Mouse (Mus musculus) intestine, embryonic 15.5 days (tissue): ENCODE results near the gene Trcg1. TPM values are rescaled to one million over a fixed set of nuclear protein-coding genes. Genes with fewer than 3 reads are reported as not detected.
"Not testable (repeated sequence)": the region's sequence is repeated elsewhere in the genome, so short reads cannot be mapped to it uniquely, and the experiment has no call there.

Source experiments
- ATAC-seq: fragments of 200-750 bp; cut with Nextera tagmentation; 2 replicates; pipeline ENCODE4 v1.8.0; 2017; ENCODE audit warnings: moderate TSS enrichment, moderate library complexity
- H3K27ac ChIP-seq: fragments of 300-500 bp; sonication (generic); 2 replicates; pipeline ENCODE4 v1.5.1; 2015; ENCODE audit warnings: mild to moderate bottlenecking, inconsistent platforms
- H3K27me3 ChIP-seq: fragments of 300-500 bp; sonication (generic); replicated peaks from 2 replicates; pipeline ENCODE4 v1.6.1; 2015; ENCODE audit warnings: inconsistent platforms
- H3K36me3 ChIP-seq: fragments of 300-500 bp; sonication (generic); 2 replicates; pipeline ENCODE4 v1.6.1; 2015; ENCODE audit warnings: inconsistent platforms
- H3K4me1 ChIP-seq: fragments of 300-500 bp; sonication (generic); replicated peaks from 2 replicates; pipeline ENCODE4 v1.6.1; 2015; ENCODE audit warnings: inconsistent platforms
- H3K4me2 ChIP-seq: fragments of 300-500 bp; sonication (generic); replicated peaks from 2 replicates; pipeline ENCODE4 v1.6.1; 2015; ENCODE audit warnings: mild to moderate bottlenecking, inconsistent platforms
- H3K4me3 ChIP-seq: fragments of 300-500 bp; sonication (generic); replicated peaks from 2 replicates; pipeline ENCODE4 v1.5.1; 2015; ENCODE audit warnings: inconsistent platforms
- H3K9ac ChIP-seq: fragments of 300-500 bp; sonication (generic); 2 replicates; pipeline ENCODE4 v1.6.1; 2015; ENCODE audit warnings: inconsistent platforms
- H3K9me3 ChIP-seq: fragments of 300-500 bp; sonication (generic); 2 replicates; pipeline ENCODE4 v1.6.1; 2016; ENCODE audit warnings: inconsistent platforms
- WGBS: fragments of 180-500 bp; shearing (Covaris S2); methylation state at CpG from one replicate; pipeline ENCODE4 v1.1.7; 2015; 5-methylcytosine and 5-hydroxymethylcytosine counted together
- polyA plus RNA-seq: library from polyadenylated mRNA; unstranded; fragments of >200 nt; fragmentation: Nextera tagmentation; extraction: Ambion mirVana; gene quantifications from 2 replicates; pipeline ENCODE4 v1.2.1, GENCODE M21; 2015

The Trcg1 gene
- polyA plus RNA-seq = not detected in 2 replicates

DNA sequence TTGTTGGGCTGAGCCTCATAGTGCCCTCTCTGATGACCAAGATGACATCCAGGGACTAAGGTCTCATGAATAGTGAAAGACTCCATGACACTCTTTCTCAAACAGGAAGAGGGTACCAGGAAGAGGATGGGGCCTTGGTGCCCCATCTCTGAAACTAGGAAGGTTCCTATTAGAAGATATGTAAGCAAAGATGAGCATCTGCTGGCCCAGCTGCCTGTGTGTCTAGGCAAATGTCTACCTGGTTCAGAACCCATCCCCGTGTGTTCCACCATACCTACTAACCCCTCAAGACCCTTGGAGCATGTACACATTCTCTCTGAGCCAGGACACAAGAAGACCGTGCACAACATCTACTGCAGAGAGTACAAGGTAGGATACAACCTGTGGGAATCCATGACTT lies at the start of gene Trcg1:
TSS of gene Trcg1 (plus strand) at position 301 of the 400 bp plus-strand sequence.
- WGBS = 88% methylated on average over 2 of the region's 2 CpGs
- no peaks in the 10 kb centered on the region for H3K36me3 ChIP-seq
- no peaks in the 10 kb centered on the region for H3K9me3 ChIP-seq
- no peak for ATAC-seq
- no peak within 1 kb of the TSS for H3K4me2 ChIP-seq
- H3K4me1 ChIP-seq = no peaks in the 10 kb centered on the region
- H3K4me3 ChIP-seq = no peak within 1 kb of the TSS
- H3K9ac ChIP-seq = no peak within 1 kb of the TSS
- no peak within 1 kb of the TSS for H3K27ac ChIP-seq
- no peaks in the 10 kb centered on the region for H3K27me3 ChIP-seq

DNA sequence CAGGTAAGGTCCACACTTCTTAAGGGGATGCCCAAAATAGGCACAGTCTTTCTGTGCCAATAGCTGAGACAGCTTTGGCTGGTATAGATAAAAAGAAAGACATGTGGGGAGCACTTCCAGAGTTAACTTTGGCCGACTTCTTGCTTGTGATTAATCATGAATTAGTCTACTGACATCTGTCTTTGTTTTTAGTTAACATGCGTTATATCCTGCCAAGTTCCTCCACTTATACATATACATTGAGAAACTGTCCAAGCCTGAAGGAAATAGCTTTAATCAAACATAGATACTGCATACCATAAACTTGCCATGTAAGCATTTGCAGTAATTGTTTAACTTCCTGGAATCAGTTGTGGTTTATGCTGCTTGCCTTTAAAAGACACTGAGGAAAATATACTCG lies 39.6 kb upstream of the Trcg1 start:
- Histone ChIP-seq H3K27ac (no peak overlapping the region), H3K4me2 (no peak overlapping the region), H3K4me3 (no peak overlapping the region), H3K36me3 (no peaks in the 10 kb centered on the region), H3K9me3 (no peaks in the 10 kb centered on the region), H3K4me1 (no peaks in the 10 kb centered on the region), H3K27me3 (no peaks in the 10 kb centered on the region), H3K9ac (no peak overlapping the region)
- WGBS = 49% methylated on average over 3 of the region's 3 CpGs
- no peak for ATAC-seq

DNA sequence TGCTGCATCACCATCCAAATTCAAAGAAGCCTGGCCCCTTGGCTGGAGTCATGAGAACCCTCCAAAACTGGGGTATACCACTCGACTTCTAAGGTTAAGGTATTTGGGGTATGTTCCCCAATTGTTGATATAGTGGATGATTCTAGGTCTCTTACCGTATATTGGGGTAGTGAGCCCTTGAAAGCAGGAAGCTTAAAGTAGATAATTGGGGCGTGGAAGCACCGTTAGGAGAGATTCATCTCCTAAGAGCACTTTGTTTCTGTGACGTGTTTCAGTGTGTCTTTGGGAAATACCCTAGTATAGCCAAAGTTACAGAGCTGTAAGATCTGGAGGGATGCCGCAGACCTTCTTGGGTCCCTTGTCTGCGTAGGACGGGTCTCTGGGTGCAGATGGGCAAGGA lies 38.9 kb upstream of the Trcg1 start:
- ATAC-seq = no peak
- H3K9me3 ChIP-seq = no peaks in the 10 kb centered on the region
- no peaks in the 10 kb centered on the region for H3K36me3 ChIP-seq
- 66% methylated on average over 8 of the region's 8 CpGs for WGBS
- H3K4me1 ChIP-seq = no peaks in the 10 kb centered on the region
- H3K27me3 ChIP-seq = no peaks in the 10 kb centered on the region
- no peak overlapping the region for H3K4me2 ChIP-seq
- H3K27ac ChIP-seq = no peak overlapping the region
- H3K4me3 ChIP-seq = no peak overlapping the region
- no peak overlapping the region for H3K9ac ChIP-seq

DNA sequence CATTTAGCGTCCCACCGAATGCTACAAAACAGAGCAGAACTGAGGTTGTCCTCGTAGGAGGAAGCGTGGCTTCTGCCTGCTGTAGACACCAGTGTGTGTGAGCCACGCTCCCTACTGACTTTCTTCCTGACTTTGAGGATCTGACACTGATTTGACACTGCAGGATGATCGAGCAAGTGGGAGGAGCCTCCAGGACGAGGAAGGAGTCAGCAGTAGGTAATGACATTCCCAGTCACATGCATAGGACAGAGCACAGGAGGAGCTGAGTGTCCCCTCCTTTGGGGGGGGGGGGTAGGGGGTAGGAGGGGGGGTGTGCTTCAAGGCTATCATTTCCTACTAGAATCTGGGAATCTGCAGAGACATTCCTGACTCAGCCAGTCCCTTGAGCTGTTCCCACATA lies 33.4 kb upstream of the Trcg1 start:
- H3K9ac ChIP-seq = no peak overlapping the region
- WGBS = 79% methylated on average over 7 of the region's 7 CpGs
- ATAC-seq = no peak

DNA sequence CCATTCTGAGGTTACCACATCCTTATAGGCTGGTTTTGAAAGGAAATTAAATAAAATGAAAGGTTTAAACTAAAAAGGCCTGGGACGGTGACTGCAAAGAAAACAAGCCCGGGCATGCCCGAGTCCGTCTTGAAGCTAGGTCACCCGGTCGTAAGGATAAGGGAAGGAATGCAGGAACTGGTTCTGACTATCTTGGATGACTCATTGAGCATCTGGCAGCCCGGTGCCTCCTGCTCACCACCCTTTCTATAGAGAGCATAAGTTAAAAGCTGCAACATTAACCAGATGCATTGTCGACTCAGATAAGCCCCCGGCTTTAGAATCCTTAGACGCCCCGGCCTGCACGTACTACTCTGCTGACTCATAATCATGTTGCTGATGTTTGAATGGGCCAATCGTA lies 32.8 kb upstream of the Trcg1 start:
- not testable (repeated sequence) for H3K36me3 ChIP-seq, H3K27ac ChIP-seq

More for the DNA sequence above, 33.4 kb upstream of the Trcg1 start:
- no peak overlapping the region for H3K4me3 ChIP-seq
- H3K9me3 ChIP-seq = no peaks in the 10 kb centered on the region
- H3K4me1 ChIP-seq = no peaks in the 10 kb centered on the region
- H3K27me3 ChIP-seq = no peaks in the 10 kb centered on the region
- H3K4me2 ChIP-seq = no peak overlapping the region
- H3K36me3 ChIP-seq = no peaks in the 10 kb centered on the region
- H3K27ac ChIP-seq = no peak overlapping the region

DNA sequence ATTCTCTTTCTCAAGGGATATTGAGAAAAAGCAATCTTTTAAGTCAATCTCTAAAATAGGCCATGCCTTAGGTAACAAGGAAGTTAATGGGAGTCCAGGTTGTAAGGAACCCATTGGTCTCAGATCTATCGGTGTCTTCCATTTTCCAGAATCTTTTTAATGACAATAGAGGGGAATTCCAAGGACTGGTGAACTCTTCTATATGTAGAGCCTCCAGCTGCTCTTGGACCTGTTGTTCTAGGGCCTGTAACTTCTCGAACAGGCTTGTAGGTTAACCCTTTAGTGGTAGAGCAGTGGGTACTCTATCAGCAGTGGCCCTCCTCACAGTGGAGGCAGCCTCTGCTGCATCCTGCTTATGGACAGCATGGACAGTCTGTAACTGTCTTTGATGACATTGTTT lies 29.5 kb upstream of the Trcg1 start:
- H3K27me3 ChIP-seq = no peaks in the 10 kb centered on the region
- no peak for ATAC-seq
- H3K9me3 ChIP-seq = no peaks in the 10 kb centered on the region
- no peak overlapping the region for H3K4me2 ChIP-seq
- H3K9ac ChIP-seq = no peak overlapping the region
- H3K27ac ChIP-seq = no peak overlapping the region
- no peaks in the 10 kb centered on the region for H3K4me1 ChIP-seq
- no peaks in the 10 kb centered on the region for H3K36me3 ChIP-seq
- 62% methylated on average over 2 of the region's 2 CpGs for WGBS
- no peak overlapping the region for H3K4me3 ChIP-seq

More for the DNA sequence above, 32.8 kb upstream of the Trcg1 start:
- not testable (repeated sequence) for ATAC-seq, H3K9ac ChIP-seq, H3K9me3 ChIP-seq, H3K4me3 ChIP-seq, H3K27me3 ChIP-seq, H3K4me1 ChIP-seq, H3K4me2 ChIP-seq
- 76% methylated on average over 13 of the region's 13 CpGs for WGBS

DNA sequence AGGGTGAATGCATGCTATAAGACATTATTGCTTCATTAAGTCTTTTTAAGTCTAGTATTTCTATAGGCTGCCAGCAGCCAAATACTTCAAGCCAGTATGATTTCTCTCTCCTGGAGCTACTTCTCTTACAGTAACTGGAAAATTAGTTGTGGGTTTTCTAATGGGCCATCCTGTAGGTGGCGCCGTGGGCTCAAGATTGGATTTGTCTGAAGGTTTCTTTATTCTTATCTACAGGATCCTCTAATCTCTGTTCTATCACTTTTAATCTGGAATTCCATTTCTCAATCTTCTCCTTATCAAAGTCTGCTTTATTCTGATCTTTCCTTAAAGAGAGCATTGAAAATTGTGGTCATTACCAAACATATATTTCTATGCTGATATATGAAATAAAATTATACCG lies 27.0 kb upstream of the Trcg1 start:
- Histone ChIP-seq H3K4me3 (no peak overlapping the region), H3K9me3 (no peaks in the 10 kb centered on the region), H3K36me3 (no peaks in the 10 kb centered on the region), H3K4me2 (no peak overlapping the region), H3K27ac (no peak overlapping the region), H3K9ac (no peak overlapping the region), H3K4me1 (peaks cover 7% of the 10 kb centered on the region; the same call in 1 of the 2 replicates), H3K27me3 (no peaks in the 10 kb centered on the region)
- WGBS = 31% methylated on average over 3 of the region's 3 CpGs
- no peak for ATAC-seq

DNA sequence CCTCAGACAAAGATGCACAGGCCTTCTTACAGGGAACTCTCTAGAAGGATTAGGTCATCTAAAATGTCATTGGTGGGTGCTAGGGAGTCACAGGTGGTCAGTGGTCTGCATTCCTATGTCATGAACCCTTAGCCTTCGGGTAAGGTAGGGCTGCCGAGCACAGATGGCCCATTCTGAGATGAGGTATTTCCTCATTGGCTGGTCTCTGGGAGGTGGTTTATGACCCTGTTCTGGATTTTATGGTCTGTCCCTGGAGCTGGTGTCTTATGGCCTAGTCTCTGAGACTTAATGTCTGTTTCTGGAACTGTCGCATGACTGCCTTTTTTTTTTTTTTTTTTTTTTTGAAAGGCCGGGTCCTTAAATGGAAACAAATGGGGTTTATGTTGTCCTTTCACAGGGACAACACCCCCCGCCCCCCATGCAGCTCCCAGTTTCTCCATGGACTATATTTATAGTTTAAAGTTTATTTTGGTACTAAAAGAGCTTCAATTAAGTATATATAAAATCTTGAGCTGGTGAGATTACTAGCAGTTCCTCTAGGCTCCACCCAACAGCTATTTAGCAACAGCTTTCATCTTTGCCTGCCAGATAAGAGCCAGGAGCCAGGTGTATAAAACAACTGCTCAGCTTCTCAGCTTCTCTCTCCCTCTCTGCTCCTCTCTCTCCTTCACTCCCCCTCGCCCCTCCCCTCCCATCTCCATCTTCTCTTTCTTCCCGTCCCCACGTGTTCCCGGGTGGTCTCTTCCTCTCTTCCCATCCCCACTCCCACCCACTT lies 23.7 kb upstream of the Trcg1 start:
- Histone ChIP-seq H3K4me2 (0 out of 2 replicates have a peak overlapping the region, but pooled peaks have one; percentile 6), H3K36me3 (no peaks in the 10 kb centered on the region), H3K4me3 (no peak overlapping the region), H3K27ac (peak overlapping the region; percentile 23; the same call in 1 of the 2 replicates), H3K4me1 (peaks cover 7% of the 10 kb centered on the region; the same call in 1 of the 2 replicates), H3K9ac (no peak overlapping the region), H3K27me3 (no peaks in the 10 kb centered on the region), H3K9me3 (no peaks in the 10 kb centered on the region)
- 23% methylated on average over 9 of the region's 9 CpGs for WGBS
- peak; percentile 87 for ATAC-seq

DNA sequence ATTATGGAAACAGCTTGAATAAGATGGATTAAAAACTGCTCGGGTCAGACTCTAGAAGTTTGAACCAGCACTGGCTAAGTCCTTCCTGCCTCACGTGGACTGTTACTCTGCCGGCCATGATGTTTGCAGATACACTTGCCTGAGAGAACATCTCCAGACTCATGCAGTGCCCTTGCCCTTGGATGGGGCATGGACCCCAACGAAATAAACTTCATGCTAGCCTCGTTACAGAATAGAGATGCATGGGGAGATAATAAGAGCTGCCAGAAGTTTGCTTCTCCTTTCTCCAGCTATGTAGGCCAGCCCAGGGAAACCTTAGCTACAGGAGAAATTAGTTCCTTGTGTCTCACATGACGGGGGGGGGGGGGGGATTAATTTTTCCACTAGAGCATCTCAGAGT lies 21.9 kb upstream of the Trcg1 start:
- H3K4me1 ChIP-seq = peaks cover 7% of the 10 kb centered on the region; the same call in 1 of the 2 replicates
- H3K4me2 ChIP-seq = no peak overlapping the region
- H3K4me3 ChIP-seq = no peak overlapping the region
- H3K9ac ChIP-seq = no peak overlapping the region
- no peak for ATAC-seq
- H3K27ac ChIP-seq = no peak overlapping the region
- 76% methylated on average over 6 of the region's 6 CpGs for WGBS
- H3K27me3 ChIP-seq = no peaks in the 10 kb centered on the region
- no peaks in the 10 kb centered on the region for H3K9me3 ChIP-seq
- no peaks in the 10 kb centered on the region for H3K36me3 ChIP-seq

DNA sequence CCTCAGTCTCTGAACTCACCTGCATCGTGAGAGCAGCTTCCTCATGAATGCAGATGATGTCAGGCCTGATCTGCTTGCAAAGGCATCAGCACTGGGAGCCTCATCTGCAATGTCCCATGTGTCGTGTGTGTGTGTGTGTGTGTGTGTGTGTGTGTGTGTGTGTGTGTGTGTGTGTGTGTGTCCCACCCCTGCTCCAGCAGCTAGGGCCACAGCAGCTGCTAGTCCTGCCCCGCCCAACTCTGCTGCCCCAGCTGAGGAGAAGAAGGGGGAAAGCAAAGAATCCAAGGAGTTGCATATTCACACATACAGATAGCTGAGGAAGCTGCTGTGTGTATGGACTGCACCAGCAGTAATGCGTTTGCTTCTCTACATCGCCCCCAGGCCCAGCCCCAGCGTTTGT lies 19.1 kb upstream of the Trcg1 start:
- Histone ChIP-seq H3K4me1 (peaks cover 5% of the 10 kb centered on the region; the same call in 1 of the 2 replicates), H3K4me3 (no peak overlapping the region), H3K36me3 (no peaks in the 10 kb centered on the region), H3K27me3 (no peaks in the 10 kb centered on the region), H3K27ac (no peak overlapping the region), H3K9ac (no peak overlapping the region), H3K9me3 (no peaks in the 10 kb centered on the region), H3K4me2 (no peak overlapping the region)
- WGBS = 79% methylated on average over 6 of the region's 6 CpGs
- no peak for ATAC-seq

DNA sequence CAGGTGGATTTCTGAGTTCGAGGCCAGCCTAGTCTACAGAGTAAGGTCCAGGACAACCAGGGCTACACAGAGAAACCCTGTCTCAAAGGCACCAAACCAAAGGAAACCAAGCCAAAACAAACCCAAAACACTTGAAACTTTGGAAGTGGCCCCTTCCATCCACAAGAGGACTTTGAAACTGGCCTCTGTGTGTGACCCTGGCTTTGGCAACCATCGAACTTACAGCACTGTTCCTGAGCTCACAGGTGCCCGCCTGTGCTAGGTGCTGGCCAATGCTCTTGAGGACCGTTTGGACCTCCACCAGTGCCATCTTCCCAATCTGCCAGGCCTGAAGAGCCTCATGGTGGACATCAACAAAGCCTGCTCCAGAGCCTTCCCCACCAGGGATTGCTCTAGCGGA lies 17.6 kb upstream of the Trcg1 start:
- Histone ChIP-seq H3K27ac (no peak overlapping the region), H3K36me3 (no peaks in the 10 kb centered on the region), H3K4me3 (no peak overlapping the region), H3K4me1 (0 out of 2 replicates have a peak, but pooled peaks cover under 1% of the 10 kb centered on the region), H3K9ac (no peak overlapping the region), H3K4me2 (no peak overlapping the region), H3K27me3 (no peaks in the 10 kb centered on the region), H3K9me3 (no peaks in the 10 kb centered on the region)
- ATAC-seq = no peak
- WGBS = 87% methylated on average over 5 of the region's 5 CpGs

DNA sequence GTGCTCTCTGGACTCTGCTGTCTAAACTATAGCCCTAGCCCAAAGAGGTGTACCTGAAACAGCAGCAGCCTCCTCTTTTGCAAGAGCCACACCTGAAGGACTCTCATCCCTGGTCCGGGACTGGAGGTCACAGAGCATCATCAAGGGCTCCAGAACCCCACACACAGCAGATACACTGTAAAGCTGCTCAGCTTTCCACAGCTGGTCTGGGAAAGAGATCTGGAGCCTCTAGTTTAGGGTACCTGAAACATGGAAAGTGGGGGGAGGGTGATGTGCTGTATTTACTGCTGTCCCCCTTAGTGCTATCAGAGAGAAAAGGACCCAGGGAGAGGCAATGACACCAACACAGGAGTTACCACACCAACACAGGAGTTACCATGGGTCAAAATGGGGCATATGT lies 16.8 kb upstream of the Trcg1 start:
- H3K4me1 ChIP-seq = no peaks in the 10 kb centered on the region
- ATAC-seq = no peak
- WGBS = 77% methylated on average over 1 of the region's 1 CpGs
- no peaks in the 10 kb centered on the region for H3K9me3 ChIP-seq
- no peak overlapping the region for H3K27ac ChIP-seq
- no peaks in the 10 kb centered on the region for H3K27me3 ChIP-seq
- H3K4me2 ChIP-seq = no peak overlapping the region
- H3K9ac ChIP-seq = no peak overlapping the region
- H3K36me3 ChIP-seq = no peaks in the 10 kb centered on the region
- H3K4me3 ChIP-seq = no peak overlapping the region

DNA sequence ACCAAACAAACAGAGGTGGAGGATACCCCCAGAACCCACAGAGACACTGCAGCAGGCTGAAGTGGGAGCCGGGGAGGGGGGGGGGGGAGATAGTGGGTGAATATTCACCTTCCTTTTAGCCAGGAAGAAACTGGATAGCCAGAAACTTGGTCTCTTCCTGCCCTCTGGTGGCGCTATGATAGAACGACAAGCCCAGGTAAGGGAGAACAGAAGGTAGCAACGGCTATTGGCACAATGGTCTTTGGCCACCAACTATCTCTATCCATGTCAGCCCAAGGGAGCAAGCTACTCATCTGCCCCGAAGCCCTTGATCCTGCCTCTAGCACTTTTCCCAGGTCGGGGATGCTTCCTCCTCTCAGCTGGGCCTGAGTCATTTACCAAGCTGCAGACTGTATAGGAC lies 16.0 kb upstream of the Trcg1 start:
- Histone ChIP-seq H3K36me3 (no peaks in the 10 kb centered on the region), H3K4me1 (no peaks in the 10 kb centered on the region), H3K4me2 (no peak overlapping the region), H3K27me3 (no peaks in the 10 kb centered on the region), H3K9me3 (no peaks in the 10 kb centered on the region), H3K9ac (no peak overlapping the region), H3K4me3 (no peak overlapping the region), H3K27ac (no peak overlapping the region)
- no peak for ATAC-seq
- WGBS = 14% methylated on average over 6 of the region's 6 CpGs
